Mouse (Mus musculus) cortical plate, adult 2 months (tissue): ENCODE data around the gene Cyp3a13.

Experiments
- CTCF ChIP-seq: fragments of 200-500 bp; IDR thresholded peaks from 2 replicates; pipeline ENCODE4 v1.5.1; 2011; ENCODE audit warnings: mild to moderate bottlenecking, control low read depth, low read length; ENCODE audit not compliant: insufficient read depth; ENCODE audit errors: extremely low read depth
- POLR2A ChIP-seq: fragments of 200-500 bp; IDR thresholded peaks from 2 replicates; pipeline ENCODE4 v1.6.1; 2011; ENCODE audit warnings: mild to moderate bottlenecking, low read length, control low read depth; ENCODE audit not compliant: insufficient read depth; ENCODE audit errors: extremely low read depth

- no peak for TF ChIP-seq POLR2A
- no peak for TF ChIP-seq CTCF
Measured at GRCm38 (mm10) chr5:137947303-137947702, 25.9 kb upstream of the Cyp3a13 start.
